Mouse (Mus musculus): ENCODE measurements around the gene Tmem214.

- TF ChIP-seq TAL1 (IDR thresholded peaks at IDR 0.05; ENCODE audit: low read length) = no peak
- TF ChIP-seq GATA1 (IDR thresholded peaks at IDR 0.05; ENCODE audit: low read length) = no peak
Measured at GRCm38 (mm10) chr5:30913060-30913841, 45.4 kb downstream of the Tmem214 start, which contains the start of gene Emilin1.

All from erythroblast, embryonic 14.5 days (primary cell).